Mouse (Mus musculus) hindbrain, embryonic 14.5 days (tissue): ENCODE measurements around the gene Rftn1. TPM values are rescaled to one million over a fixed set of nuclear protein-coding genes. Genes with fewer than 3 reads are reported as not detected.

Experiments used
- ATAC-seq: fragments of 200-750 bp; cut with Nextera tagmentation; 2 replicates; pipeline ENCODE4 v1.8.0; 2017; ENCODE audit warnings: moderate number of reproducible peaks, mild to moderate bottlenecking, moderate TSS enrichment, moderate library complexity; ENCODE audit not compliant: low FRiP score
- DNase-seq: peaks from one replicate; pipeline ENCODE4 v3.0.0-alpha.2; 2015; ENCODE audit warnings: low spot score
- H3K27ac ChIP-seq: fragments of 300-500 bp; sonication (generic); 2 replicates; pipeline ENCODE4 v1.5.1; 2014; ENCODE audit warnings: mild to moderate bottlenecking, moderate library complexity
- H3K27me3 ChIP-seq: fragments of 300-500 bp; sonication (generic); 2 replicates; pipeline ENCODE4 v1.6.1; 2014; ENCODE audit warnings: mild to moderate bottlenecking, low read length, mixed read lengths; ENCODE audit not compliant: control insufficient read depth, insufficient read depth
- H3K36me3 ChIP-seq: fragments of 300-500 bp; sonication (generic); replicated peaks from 2 replicates; pipeline ENCODE4 v1.6.1; 2014; ENCODE audit not compliant: control insufficient read depth, insufficient read depth
- H3K4me1 ChIP-seq: fragments of 300-500 bp; sonication (generic); replicated peaks from 2 replicates; pipeline ENCODE4 v1.6.1; 2014; ENCODE audit warnings: antibody characterized with exemption, low read length, mixed read lengths; ENCODE audit not compliant: control insufficient read depth, insufficient read depth
- H3K4me2 ChIP-seq: fragments of 300-500 bp; sonication (generic); replicated peaks from 2 replicates; pipeline ENCODE4 v1.6.1; 2014; ENCODE audit warnings: mild to moderate bottlenecking, moderate library complexity
- H3K4me3 ChIP-seq: fragments of 300-500 bp; sonication (generic); replicated peaks from 2 replicates; pipeline ENCODE4 v1.5.1; 2014; ENCODE audit warnings: mild to moderate bottlenecking, low read length
- H3K9ac ChIP-seq: fragments of 300-500 bp; sonication (generic); 2 replicates; pipeline ENCODE4 v1.6.1; 2014
- H3K9me3 ChIP-seq: fragments of 300-500 bp; sonication (generic); 2 replicates; pipeline ENCODE4 v1.6.1; 2016; ENCODE audit warnings: low read length; ENCODE audit not compliant: control insufficient read depth
- WGBS: fragments of 180-500 bp; shearing (Covaris S2); extraction: QIAGEN DNeasy Blood & Tissue Kit; methylation state at CpG from one replicate; pipeline ENCODE4 v1.1.7; 2014; 5-methylcytosine and 5-hydroxymethylcytosine counted together
- polyA plus RNA-seq: library from polyadenylated mRNA; unstranded; fragments of >200 nt; fragmentation: Nextera tagmentation; extraction: Ambion mirVana; gene quantifications from 2 replicates; pipeline ENCODE4 v1.2.1, GENCODE M21; 2014

Rftn1 gene
- polyA plus RNA-seq, 1 experiment from 2014 or later = 21.0 TPM

DNA sequence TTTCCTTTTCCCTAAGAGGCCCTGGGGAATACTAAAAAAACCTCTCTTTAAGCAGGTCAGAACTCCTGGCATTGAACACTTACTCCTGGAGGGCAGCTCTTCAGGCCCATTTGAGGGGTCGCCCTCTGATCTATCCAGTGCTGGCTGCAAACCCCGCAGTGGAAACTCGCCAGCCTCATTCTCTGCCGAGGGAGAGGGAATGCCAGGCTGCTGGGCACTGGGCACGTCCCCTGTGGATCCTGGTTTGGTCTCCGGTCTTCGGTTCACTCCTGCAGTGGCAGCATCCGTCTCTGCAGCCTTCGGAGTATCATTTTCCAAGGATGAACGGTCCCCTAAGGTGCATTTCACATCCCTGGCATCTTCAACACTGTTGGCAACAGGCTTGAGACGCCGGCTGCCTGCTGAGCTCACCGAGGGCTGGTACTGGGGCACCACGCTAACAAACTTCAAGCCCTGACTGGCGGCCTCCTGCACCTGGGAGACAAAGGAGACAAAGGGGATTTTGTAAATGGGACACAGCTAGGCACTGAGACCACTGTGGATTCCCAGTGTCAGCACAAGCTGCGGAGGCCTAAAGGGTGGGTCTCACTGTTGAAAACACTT lies 135.2 kb downstream of the Rftn1 start:
- Histone ChIP-seq H3K27me3 (no peaks in the 10 kb centered on the region), H3K27ac (peak overlapping the region; percentile 32; the same call in 1 of the 2 replicates), H3K4me1 (peaks cover 9% of the 10 kb centered on the region; the same call in 1 of the 2 replicates), H3K36me3 (no peaks in the 10 kb centered on the region), H3K9ac (no peak overlapping the region), H3K9me3 (no peaks in the 10 kb centered on the region), H3K4me3 (no peak overlapping the region), H3K4me2 (no peak overlapping the region)
- DNase-seq = no peak
- no peak for ATAC-seq
- 39% methylated on average over 16 of the region's 16 CpGs for WGBS

DNA sequence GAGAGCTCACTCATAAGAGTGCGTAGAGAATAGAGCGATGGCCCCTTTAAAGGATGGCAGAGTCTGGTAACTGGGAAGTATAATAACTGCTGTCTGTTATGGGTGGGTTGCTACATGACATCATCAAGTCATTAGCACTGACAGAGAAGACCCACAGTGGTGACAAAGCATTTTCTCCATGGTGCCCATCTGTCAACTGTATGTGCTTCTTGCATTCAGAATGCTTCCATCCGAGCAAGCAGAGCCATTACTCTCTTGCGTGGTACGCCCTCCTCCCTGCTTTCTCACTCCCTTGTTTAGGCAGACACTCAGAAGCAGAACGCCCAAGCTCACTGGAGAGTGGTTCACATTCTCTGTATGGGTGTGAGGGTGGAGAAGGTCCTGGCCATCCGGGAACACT lies 135.9 kb downstream of the Rftn1 start:
- Histone ChIP-seq H3K9me3 (no peaks in the 10 kb centered on the region), H3K4me1 (peaks cover 9% of the 10 kb centered on the region; the same call in 1 of the 2 replicates), H3K27me3 (no peaks in the 10 kb centered on the region), H3K4me2 (no peak overlapping the region), H3K27ac (0 out of 2 replicates have a peak overlapping the region, but pooled peaks have one; percentile 32), H3K9ac (no peak overlapping the region), H3K36me3 (no peaks in the 10 kb centered on the region), H3K4me3 (no peak overlapping the region)
- DNase-seq (peak; percentile 40), ATAC-seq (peak; percentile 65)
- WGBS = 63% methylated on average over 7 of the region's 7 CpGs

DNA sequence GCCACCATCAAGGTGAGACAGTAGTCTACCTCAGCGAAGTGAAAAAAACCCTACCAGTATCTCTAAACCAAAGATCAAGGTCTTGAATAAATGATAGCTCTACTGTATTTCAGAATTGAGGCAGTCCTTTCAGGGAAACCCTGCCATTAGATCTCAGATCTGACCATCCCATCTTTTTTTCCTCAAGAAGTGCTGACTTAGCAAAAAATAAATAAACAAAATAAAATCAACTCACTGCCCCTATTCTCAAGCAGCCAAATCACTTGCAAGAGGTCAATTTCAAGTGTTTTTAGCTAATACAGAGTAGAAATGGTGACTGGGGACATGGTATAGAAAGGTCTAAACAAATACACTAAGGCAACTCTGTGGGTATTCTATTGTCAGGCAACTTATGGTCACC lies 136.5 kb downstream of the Rftn1 start:
- 100% methylated on average over 1 of the region's 1 CpGs for WGBS
- no peak overlapping the region for H3K4me3 ChIP-seq
- no peak for DNase-seq
- H3K9ac ChIP-seq = no peak overlapping the region
- H3K36me3 ChIP-seq = no peaks in the 10 kb centered on the region
- H3K9me3 ChIP-seq = no peaks in the 10 kb centered on the region
- no peak overlapping the region for H3K4me2 ChIP-seq
- no peak for ATAC-seq
- H3K27me3 ChIP-seq = no peaks in the 10 kb centered on the region
- no peak overlapping the region for H3K27ac ChIP-seq
- H3K4me1 ChIP-seq = peaks cover 9% of the 10 kb centered on the region; the same call in 1 of the 2 replicates

DNA sequence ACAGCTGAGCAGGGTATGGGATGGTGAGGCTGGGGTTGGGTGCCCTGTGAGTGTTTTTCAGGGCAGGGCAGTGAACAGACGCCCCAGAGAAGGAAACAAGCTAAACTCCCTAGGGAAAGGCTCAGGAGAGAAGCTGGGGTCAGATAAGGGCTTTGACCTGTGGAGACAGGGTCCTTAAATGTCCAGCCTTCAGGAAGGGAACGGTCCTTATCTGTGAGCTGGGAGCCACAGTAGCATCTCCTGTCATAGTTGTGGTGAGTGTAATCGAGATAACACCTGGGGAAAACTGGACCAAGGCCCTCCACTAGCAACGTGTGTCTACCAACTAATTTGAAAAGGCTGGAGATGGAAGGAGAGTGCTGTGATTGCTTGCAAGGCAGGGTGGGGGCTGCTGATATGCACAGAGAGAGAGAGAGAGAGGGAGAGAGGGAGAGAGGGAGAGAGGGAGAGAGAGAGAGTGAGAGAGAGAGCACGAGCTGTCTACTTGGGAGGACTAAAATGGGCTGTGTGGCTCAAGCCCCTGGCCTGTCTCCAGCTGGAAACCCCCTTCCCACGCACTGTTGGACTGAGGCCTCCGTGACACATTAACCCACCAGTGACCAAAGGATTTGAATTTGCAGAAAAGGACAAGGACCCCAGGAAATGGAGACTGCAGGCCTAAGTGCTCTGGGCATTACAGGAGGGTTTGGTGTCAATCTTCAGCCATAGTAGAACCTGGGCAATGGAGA lies 137.6 kb downstream of the Rftn1 start:
- no peak overlapping the region for H3K27ac ChIP-seq
- H3K9ac ChIP-seq = no peak overlapping the region
- no peak overlapping the region for H3K4me3 ChIP-seq
- H3K4me1 ChIP-seq = peaks cover 12% of the 10 kb centered on the region; the same call in 1 of the 2 replicates
- WGBS = 69% methylated on average over 7 of the region's 7 CpGs
- no peak for DNase-seq
- no peaks in the 10 kb centered on the region for H3K36me3 ChIP-seq
- H3K4me2 ChIP-seq = no peak overlapping the region
- no peak for ATAC-seq
- H3K27me3 ChIP-seq = no peaks in the 10 kb centered on the region
- no peaks in the 10 kb centered on the region for H3K9me3 ChIP-seq

DNA sequence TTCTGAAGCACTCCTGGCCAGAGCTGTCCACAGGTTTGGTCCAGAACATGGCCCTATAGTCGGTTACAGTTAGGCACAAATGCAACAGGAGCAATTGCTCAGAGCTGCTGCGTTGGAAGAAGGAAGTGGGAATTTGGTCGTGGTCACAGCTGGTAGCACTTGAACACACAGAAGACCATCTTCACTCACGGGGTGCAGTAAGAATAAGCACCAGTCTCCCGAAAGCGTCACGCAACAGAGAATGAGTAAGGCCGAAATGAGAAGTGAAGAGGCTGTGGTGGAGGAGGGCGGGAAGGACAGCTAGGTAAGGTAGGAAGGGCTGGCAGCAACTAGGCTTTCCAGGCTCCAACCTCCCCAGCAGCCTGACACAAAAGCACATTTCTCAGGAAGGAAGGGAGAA lies 140.0 kb downstream of the Rftn1 start:
- H3K9me3 ChIP-seq = no peaks in the 10 kb centered on the region
- ATAC-seq = no peak
- WGBS = 89% methylated on average over 9 of the region's 9 CpGs

DNA sequence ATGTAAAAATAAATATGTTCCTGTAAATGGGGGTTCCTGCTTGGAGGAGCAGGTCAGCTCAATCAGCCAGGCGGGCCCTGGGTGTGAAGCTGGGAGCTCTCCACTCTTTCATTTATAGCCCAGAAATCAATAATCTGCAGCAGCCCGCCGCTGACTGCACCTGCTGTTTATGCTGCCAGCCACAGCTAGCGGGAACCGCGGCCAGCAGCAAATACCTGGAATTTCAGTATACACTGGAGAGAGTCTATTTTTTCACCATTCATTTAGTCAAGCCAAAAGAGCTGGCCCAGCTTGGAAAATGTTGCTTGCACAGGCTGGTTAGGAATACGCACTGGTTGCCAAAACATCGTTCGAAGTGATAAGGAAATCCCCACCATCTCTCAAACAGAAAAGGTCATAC lies 142.3 kb downstream of the Rftn1 start:
- ATAC-seq = no peak
- H3K36me3 ChIP-seq = no peaks in the 10 kb centered on the region
- no peaks in the 10 kb centered on the region for H3K9me3 ChIP-seq
- no peak overlapping the region for H3K9ac ChIP-seq
- 53% methylated on average over 9 of the region's 9 CpGs for WGBS
- no peak overlapping the region for H3K4me2 ChIP-seq
- no peak overlapping the region for H3K4me3 ChIP-seq
- no peak for DNase-seq
- H3K27me3 ChIP-seq = no peaks in the 10 kb centered on the region
- 0 out of 2 replicates have a peak, but pooled peaks cover 3% of the 10 kb centered on the region for H3K4me1 ChIP-seq
- H3K27ac ChIP-seq = peak overlapping the region; percentile 50; the same call in 1 of the 2 replicates

More for the DNA sequence above, 140.0 kb downstream of the Rftn1 start:
- DNase-seq = no peak
- Histone ChIP-seq H3K27ac (no peak overlapping the region), H3K4me2 (no peak overlapping the region), H3K4me1 (peaks cover 11% of the 10 kb centered on the region; the same call in 1 of the 2 replicates), H3K36me3 (no peaks in the 10 kb centered on the region), H3K4me3 (no peak overlapping the region), H3K27me3 (no peaks in the 10 kb centered on the region), H3K9ac (no peak overlapping the region)

DNA sequence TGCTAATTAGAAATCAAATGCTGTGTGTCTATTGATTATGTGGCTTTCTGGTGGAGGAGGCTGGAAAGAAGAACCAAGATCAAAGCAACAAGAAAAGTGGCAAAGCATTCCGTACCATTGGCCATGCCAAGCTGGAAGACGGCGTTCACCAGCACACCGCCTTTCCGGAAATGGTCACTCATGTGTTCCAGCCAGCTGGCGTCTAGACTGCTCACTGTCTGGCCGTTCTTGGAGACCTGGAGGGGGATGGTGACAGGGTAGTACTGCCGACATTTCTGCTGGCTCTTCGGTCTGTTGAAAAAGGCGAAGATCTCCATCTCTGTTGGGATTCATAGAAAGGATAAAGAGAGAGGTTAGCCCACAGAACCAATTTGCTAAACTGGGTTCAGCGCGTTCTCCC lies 143.3 kb downstream of the Rftn1 start:
- no peak overlapping the region for H3K4me3 ChIP-seq
- no peak for ATAC-seq
- DNase-seq = no peak

DNA sequence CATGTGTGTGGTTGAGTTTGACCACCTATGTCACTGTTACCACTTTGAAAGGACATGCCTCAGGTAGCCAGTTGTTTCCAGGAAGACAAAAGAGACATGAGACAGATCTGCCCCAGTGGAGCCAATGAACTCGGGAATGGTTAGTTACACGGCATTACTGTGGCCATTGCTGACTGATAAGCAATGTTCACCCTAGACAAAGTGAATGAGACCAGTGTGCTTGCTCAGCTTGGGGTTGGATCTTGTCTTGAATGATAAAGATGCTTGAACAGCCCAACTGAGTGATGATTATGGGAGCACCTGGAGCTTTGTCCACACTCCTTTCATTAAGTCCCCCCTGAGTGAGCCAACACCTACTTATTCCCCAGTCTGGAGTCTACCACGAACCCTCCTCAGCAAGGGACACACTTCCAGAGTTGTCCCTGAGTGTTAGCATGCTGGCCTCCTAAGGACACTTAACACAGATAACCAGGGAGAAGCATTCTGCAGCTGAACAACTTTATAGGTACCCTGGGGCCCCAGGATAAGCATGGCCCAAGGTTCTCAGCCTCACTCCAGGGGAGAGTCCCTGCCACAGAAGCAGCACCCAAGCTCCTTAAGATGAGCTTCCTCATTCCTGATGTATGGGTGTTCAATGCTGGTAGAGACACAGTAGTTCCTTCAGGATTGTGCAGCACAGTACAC lies 149.6 kb downstream of the Rftn1 start:
- no peaks in the 10 kb centered on the region for H3K36me3 ChIP-seq
- ATAC-seq = no peak
- 87% methylated on average over 3 of the region's 3 CpGs for WGBS

More for the DNA sequence above, 143.3 kb downstream of the Rftn1 start:
- no peaks in the 10 kb centered on the region for H3K27me3 ChIP-seq
- H3K9me3 ChIP-seq = no peaks in the 10 kb centered on the region
- H3K9ac ChIP-seq = no peak overlapping the region
- no peak overlapping the region for H3K4me2 ChIP-seq
- WGBS = 84% methylated on average over 12 of the region's 12 CpGs
- H3K36me3 ChIP-seq = no peaks in the 10 kb centered on the region
- 0 out of 2 replicates have a peak, but pooled peaks cover 3% of the 10 kb centered on the region for H3K4me1 ChIP-seq
- H3K27ac ChIP-seq = no peak overlapping the region

More for the DNA sequence above, 149.6 kb downstream of the Rftn1 start:
- Histone ChIP-seq H3K9me3 (no peaks in the 10 kb centered on the region), H3K4me3 (no peak overlapping the region), H3K27me3 (no peaks in the 10 kb centered on the region), H3K27ac (no peak overlapping the region), H3K4me1 (no peaks in the 10 kb centered on the region), H3K9ac (no peak overlapping the region), H3K4me2 (no peak overlapping the region)
- DNase-seq = no peak
